Mouse (Mus musculus) heart, adult 2 months (tissue): ENCODE measurements at regions not wholly inside any gene's neighbourhood (a gene's known extent, or its start where the extent isn't known, plus 50 kb on each side); places are given as distances from the start of the nearest gene placed in this dataset.

ENCODE experiments used
- CTCF ChIP-seq: fragments of 200-600 bp; IDR thresholded peaks from 2 replicates; pipeline ENCODE4 v1.8.1; 2022; ENCODE audit warnings: antibody characterized with exemption, mild to moderate bottlenecking, moderate library complexity
- EP300 ChIP-seq: fragments of 200-500 bp; IDR thresholded peaks from 2 replicates; pipeline ENCODE4 v1.6.1; 2011; ENCODE audit warnings: low read depth, low read length, control low read depth; ENCODE audit not compliant: insufficient read depth

DNA sequence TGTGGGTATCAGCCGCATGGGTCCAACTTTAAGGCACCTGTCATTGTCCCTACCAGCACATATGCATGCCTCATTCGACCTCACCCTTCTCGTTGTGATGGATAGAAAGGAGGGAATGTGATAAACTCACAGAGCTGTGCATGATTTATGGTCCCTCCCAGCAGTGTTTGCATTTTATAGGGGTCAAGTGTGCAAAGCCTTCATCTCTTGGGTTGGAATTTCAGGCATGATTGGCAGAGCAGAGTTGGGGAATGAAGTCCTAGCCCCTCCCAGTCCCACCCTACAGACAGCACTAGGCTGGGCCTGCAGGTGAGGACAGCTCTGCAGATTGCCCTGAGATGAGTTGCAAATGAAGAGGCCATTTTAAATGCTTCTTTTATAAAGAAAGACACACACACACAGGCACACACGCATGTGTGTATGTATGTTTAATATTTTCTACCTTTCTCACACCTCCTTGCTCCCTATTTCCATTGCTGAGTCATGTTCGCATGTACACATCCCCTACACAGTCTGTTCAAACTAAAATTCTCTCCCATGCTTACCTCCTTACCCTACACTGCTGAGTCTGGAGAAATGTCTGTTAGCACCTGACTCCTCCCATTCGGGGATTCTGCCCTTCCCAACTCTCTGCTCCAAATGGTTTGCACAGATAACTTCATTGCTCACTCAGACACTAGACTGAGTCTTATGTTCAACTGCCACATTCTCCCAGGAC is 558.9 kb downstream of the Efnb2 start:
- TF ChIP-seq CTCF (no peak), EP300 (no peak)
